Mouse (Mus musculus): ENCODE measurements around the gene Elovl6. TPM values are rescaled to one million over a fixed set of nuclear protein-coding genes. Genes with fewer than 3 reads are reported as not detected.

The Elovl6 gene
- polyA plus RNA-seq, 1 experiment from 2014 or later = 46.6 TPM

DNA sequence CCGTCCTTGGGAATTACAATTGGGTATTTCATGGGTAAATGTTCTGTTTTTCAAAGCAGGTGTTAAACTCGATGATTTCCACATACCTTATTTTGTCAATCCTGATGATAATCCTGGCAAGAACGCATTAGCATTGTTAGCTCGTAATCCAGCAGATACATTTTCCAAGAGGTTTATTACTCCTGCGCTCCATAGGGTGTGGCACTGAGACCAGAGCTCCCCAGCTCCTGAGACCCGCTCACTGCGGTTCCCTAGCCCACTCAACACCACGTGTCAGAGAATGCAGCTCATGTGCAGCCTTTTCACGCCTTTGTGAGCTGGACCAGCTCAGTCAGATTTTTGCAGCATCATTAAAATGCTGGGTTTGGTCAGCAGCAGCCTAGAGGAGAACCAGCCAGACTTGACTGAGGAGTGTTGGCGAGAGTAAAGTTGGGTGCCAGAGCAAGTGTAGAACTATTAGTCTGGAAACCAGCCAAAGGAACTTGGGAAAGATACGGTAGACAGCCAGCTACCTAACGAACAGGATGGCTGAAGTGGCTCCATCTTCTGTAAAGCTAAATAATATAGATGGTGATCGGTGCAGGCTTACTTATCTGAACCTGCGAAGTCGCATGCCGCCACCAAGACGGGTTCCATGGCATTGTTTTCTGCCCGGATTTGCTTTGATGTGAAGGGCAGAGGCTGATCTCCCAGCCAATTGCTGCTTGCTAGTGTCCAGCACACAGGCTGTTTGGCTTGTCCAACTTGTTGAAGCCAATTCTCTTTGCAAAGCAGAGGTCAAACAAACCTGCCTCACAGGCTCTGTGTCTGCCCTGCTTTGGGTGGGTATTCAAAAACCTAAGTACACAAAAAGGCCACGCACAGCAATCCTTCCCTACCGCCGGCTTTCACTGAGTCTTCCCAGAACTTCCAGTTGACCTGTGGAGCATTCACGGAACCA, 26.1 kb downstream of the Elovl6 start:
- peak; percentile 34 for ATAC-seq (replicated peaks; ENCODE audit: low FRiP score)

DNA sequence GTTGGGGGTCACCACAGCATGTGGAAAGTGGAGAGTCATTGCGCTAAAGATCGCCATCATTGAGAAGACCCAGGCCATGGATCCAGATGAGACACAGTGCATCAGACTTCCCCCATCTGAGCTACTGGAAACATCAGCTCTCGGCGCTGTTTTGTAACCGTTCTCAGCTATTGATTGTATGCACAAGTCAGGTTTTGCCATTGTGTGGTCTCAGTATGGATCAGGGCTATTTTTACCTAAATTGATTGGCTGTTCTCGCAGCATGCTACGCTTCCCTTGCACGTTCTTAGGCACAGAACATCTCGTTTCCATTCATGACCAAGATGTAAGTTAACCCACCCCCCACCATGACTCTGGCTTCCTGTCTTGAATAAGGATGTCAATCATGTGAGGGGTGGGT, 27.9 kb downstream of the Elovl6 start:
- Histone ChIP-seq H3K4me2 (no peak overlapping the region), H3K4me1 (peaks cover 23% of the 10 kb centered on the region), H3K4me3 (replicated peaks) (no peak overlapping the region), H3K36me3 (peaks cover 18% of the 10 kb centered on the region), H3K9me3 (replicated peaks) (no peaks in the 10 kb centered on the region), H3K27ac (no peak overlapping the region), H3K27me3 (no peaks in the 10 kb centered on the region), H3K9ac (no peak overlapping the region)
- no peak for ATAC-seq (replicated peaks; ENCODE audit: low FRiP score)
- WGBS = 92% methylated on average over 9 of the region's 9 CpGs

More for the DNA sequence above, 26.1 kb downstream of the Elovl6 start:
- H3K4me2 ChIP-seq = no peak overlapping the region
- no peaks in the 10 kb centered on the region for H3K27me3 ChIP-seq
- peaks cover 15% of the 10 kb centered on the region for H3K36me3 ChIP-seq
- H3K4me1 ChIP-seq = peaks cover 34% of the 10 kb centered on the region
- no peak overlapping the region for H3K4me3 ChIP-seq (replicated peaks)
- H3K27ac ChIP-seq = peak overlapping the region; percentile 37; the same call in 1 of the 2 replicates
- WGBS = 84% methylated on average over 22 of the region's 22 CpGs
- H3K9me3 ChIP-seq (replicated peaks) = no peaks in the 10 kb centered on the region
- no peak overlapping the region for H3K9ac ChIP-seq

DNA sequence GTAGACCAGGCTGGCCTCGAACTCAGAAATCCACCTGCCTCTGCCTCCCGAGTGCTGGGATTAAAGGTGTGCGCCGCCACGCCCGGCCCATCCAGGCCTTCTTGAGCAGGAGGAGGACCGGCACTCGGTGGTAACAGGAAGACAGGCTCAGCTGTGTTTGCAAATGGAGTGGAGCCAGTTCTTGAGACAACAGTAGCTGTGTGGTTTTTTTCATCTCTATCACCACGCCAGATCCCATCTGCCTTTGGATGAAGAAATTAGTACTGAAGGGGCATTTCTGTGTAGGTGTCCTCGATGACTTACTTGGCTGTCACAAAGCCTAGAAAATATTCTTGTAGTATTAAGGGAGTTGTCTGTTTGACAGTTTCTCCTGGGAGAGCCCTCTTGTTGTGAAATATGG, 28.9 kb downstream of the Elovl6 start:
- no peaks in the 10 kb centered on the region for H3K9me3 ChIP-seq (replicated peaks)
- peaks cover 23% of the 10 kb centered on the region for H3K4me1 ChIP-seq
- H3K9ac ChIP-seq = no peak overlapping the region
- 91% methylated on average over 10 of the region's 10 CpGs for WGBS
- no peak overlapping the region for H3K4me3 ChIP-seq (replicated peaks)
- no peaks in the 10 kb centered on the region for H3K27me3 ChIP-seq
- H3K36me3 ChIP-seq = peaks cover 18% of the 10 kb centered on the region
- no peak overlapping the region for H3K4me2 ChIP-seq
- no peak overlapping the region for H3K27ac ChIP-seq
- no peak for ATAC-seq (replicated peaks; ENCODE audit: low FRiP score)

DNA sequence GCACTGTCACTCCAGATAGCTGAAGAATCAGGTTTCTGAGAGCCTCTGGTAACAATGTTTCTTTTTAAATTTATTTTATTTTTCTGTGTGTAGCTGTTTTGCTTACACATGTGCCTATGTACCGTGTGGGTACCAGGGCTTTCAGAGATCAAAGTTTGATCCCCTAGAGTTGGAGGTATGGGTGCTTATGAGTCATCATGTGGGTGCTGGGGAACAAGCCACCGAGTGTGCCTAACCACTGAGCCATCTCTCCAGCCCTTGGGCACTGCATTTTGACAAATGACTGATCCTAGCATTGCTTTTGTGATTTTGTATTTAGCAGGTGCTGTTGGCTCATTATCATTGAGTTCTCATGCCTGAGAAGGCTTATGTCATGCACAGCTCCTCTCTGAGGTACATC, 29.7 kb downstream of the Elovl6 start:
- WGBS = 82% methylated on average over 2 of the region's 2 CpGs

DNA sequence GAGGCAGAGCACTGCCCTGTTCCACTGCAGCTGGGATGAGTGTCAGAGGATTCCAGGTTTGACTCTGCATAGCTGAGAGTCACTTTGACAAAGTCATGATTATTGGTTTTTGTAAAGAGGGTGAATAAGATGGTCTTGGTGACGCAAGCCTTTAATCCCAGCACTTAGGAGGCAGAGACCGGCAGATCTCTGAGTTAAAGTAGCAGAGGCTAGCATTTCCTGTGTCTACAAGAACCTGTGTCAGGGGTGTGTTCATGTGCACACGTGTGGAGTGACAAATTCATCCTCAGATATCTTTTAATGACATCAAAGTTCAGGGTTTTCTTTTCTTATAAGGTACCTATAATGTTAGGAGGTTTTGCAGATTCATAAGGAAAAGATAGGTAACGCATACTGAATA, 30.3 kb downstream of the Elovl6 start:
- no peak for ATAC-seq (replicated peaks; ENCODE audit: low FRiP score)
- H3K4me3 ChIP-seq (replicated peaks) = no peak overlapping the region
- peaks cover 22% of the 10 kb centered on the region for H3K4me1 ChIP-seq
- no peak overlapping the region for H3K27ac ChIP-seq
- H3K4me2 ChIP-seq = no peak overlapping the region
- WGBS = 90% methylated on average over 4 of the region's 4 CpGs
- H3K9ac ChIP-seq = no peak overlapping the region
- no peaks in the 10 kb centered on the region for H3K27me3 ChIP-seq
- peaks cover 18% of the 10 kb centered on the region for H3K36me3 ChIP-seq
- H3K9me3 ChIP-seq (replicated peaks) = no peaks in the 10 kb centered on the region

More for the DNA sequence above, 29.7 kb downstream of the Elovl6 start:
- no peaks in the 10 kb centered on the region for H3K9me3 ChIP-seq (replicated peaks)
- H3K36me3 ChIP-seq = peaks cover 18% of the 10 kb centered on the region
- no peak overlapping the region for H3K9ac ChIP-seq
- H3K4me2 ChIP-seq = no peak overlapping the region
- no peak overlapping the region for H3K4me3 ChIP-seq (replicated peaks)
- H3K27ac ChIP-seq = no peak overlapping the region
- H3K27me3 ChIP-seq = no peaks in the 10 kb centered on the region
- H3K4me1 ChIP-seq = peaks cover 28% of the 10 kb centered on the region
- no peak for ATAC-seq (replicated peaks; ENCODE audit: low FRiP score)

DNA sequence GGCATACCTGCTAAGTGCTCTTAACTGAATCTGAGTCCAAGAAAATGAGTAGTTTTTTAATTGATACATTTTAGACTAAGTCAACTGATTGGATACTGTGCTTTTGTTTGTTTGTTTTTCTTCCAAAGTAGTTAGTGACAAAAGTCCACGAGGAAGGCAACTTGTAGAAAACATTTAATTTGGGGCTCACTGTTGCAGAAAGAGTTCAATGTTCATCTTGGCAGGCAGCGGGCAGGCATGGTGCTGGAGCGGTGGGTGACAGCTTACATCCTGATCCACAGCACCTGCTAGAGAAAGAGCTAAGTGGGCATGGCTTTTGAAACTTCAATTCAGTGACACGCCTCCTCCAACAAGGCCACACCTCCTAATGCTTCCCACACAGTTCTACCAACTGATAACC, 31.7 kb downstream of the Elovl6 start:
- H3K9ac ChIP-seq = no peak overlapping the region
- H3K4me3 ChIP-seq (replicated peaks) = no peak overlapping the region
- 78% methylated on average over 4 of the region's 4 CpGs for WGBS
- H3K36me3 ChIP-seq = peaks cover 18% of the 10 kb centered on the region
- no peaks in the 10 kb centered on the region for H3K27me3 ChIP-seq
- no peak overlapping the region for H3K27ac ChIP-seq
- no peak for ATAC-seq (replicated peaks; ENCODE audit: low FRiP score)
- H3K9me3 ChIP-seq (replicated peaks) = no peaks in the 10 kb centered on the region
- H3K4me1 ChIP-seq = peaks cover 9% of the 10 kb centered on the region; the same call in 1 of the 2 replicates
- no peak overlapping the region for H3K4me2 ChIP-seq

DNA sequence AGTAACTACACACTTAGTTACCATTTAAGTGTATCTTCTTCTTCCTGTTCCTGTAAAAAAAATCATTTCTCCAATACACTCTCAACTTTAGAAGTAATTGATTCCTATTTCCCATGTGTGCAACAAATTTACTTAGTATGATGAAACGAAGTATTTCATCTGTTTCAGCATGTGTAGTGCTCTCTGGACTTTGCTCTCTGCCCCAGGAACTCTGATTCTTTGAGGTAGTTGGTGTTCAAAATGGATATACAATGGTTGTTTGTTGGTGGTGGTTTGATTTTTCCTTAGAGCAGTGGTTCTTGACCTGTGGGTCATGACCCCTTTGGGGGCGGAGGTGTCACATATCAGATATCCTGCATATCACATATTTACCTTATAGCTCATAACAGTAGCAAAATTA, 32.7 kb downstream of the Elovl6 start:
- Histone ChIP-seq H3K9me3 (replicated peaks) (no peaks in the 10 kb centered on the region), H3K4me1 (peaks cover 15% of the 10 kb centered on the region; the same call in 1 of the 2 replicates), H3K27me3 (no peaks in the 10 kb centered on the region), H3K36me3 (peaks cover 12% of the 10 kb centered on the region; the same call in 1 of the 2 replicates), H3K4me3 (replicated peaks) (no peak overlapping the region), H3K27ac (no peak overlapping the region), H3K9ac (no peak overlapping the region), H3K4me2 (no peak overlapping the region)
- WGBS = 88% methylated on average over 2 of the region's 2 CpGs
- ATAC-seq (replicated peaks; ENCODE audit: low FRiP score) = no peak

DNA sequence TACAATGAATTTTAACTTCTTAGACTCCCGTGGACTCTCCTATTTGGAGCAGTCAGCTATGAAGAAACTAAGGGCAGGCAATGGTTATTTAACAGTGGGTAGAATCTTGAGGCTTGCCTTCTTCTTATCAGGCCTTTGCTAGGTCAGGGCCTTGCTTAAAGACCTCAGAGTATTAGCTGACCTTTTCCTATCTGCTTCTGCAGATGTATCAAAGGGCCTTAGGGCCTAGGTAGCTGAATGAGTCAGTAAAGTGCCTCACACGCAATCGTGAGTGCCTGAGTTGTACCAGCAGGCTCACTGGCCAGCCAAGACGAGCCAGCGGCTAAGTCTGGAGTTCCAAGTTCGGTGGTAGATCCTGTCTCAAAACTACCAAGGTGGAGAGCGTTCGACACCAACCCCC, 33.3 kb downstream of the Elovl6 start:
- Histone ChIP-seq H3K4me3 (replicated peaks) (no peak overlapping the region), H3K4me2 (no peak overlapping the region), H3K9ac (no peak overlapping the region), H3K27me3 (no peaks in the 10 kb centered on the region), H3K36me3 (peaks cover 10% of the 10 kb centered on the region; the same call in 1 of the 2 replicates), H3K4me1 (peaks cover 16% of the 10 kb centered on the region; the same call in 1 of the 2 replicates), H3K9me3 (replicated peaks) (no peaks in the 10 kb centered on the region), H3K27ac (no peak overlapping the region)
- ATAC-seq (replicated peaks; ENCODE audit: low FRiP score) = no peak
- 86% methylated on average over 8 of the region's 8 CpGs for WGBS

DNA sequence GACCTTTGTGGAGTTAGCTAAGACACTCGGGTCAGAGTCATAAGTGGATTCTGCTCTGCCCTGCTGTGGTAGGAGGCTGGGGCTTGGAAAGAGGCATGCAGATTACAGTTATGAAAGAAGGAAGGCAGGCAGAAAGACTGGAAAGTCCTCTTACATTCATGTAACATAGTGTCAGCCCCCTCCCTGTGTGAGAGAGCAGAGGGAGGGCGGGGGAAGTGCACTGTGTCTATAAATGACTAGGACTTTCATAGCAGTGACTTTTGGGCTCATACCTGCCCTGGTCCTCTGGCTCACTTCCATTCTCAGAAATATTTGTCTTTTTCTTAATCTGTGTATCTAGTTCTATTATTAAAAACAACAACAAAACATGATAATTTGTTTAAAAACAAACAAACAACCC, 33.9 kb downstream of the Elovl6 start:
- Histone ChIP-seq H3K4me3 (replicated peaks) (no peak overlapping the region), H3K4me1 (peaks cover 19% of the 10 kb centered on the region; the same call in 1 of the 2 replicates), H3K4me2 (no peak overlapping the region), H3K9ac (no peak overlapping the region), H3K27me3 (no peaks in the 10 kb centered on the region), H3K9me3 (replicated peaks) (no peaks in the 10 kb centered on the region), H3K36me3 (peaks cover 12% of the 10 kb centered on the region; the same call in 1 of the 2 replicates), H3K27ac (0 out of 2 replicates have a peak overlapping the region, but pooled peaks have one; percentile 19)
- 0 out of 2 replicates have a peak, but pooled peaks have one; percentile 15 for ATAC-seq (replicated peaks; ENCODE audit: low FRiP score)
- WGBS = 94% methylated on average over 2 of the region's 2 CpGs

DNA sequence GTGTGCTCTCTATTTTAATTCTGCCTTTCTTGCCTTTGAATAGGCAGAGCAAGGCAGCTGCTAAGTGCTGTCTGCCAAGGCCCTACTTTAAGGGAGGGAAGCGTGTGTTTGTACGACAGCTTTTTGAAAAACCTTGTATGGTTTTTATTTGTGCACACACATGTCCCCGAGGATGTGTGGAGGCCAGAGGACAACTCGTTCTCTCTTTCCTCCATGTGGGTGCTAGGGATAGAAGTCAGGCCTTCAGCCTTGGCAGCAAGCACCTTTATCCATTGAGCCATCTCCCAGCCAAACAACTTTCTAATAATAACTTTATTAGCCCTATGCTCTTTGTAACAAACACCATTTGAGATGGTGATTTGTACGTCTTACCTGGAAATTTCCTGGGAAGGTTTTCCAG, 34.7 kb downstream of the Elovl6 start:
- H3K27me3 ChIP-seq = no peaks in the 10 kb centered on the region
- no peak overlapping the region for H3K4me2 ChIP-seq
- WGBS = 90% methylated on average over 5 of the region's 5 CpGs
- no peaks in the 10 kb centered on the region for H3K9me3 ChIP-seq (replicated peaks)
- no peak overlapping the region for H3K4me3 ChIP-seq (replicated peaks)
- peaks cover 19% of the 10 kb centered on the region; the same call in 1 of the 2 replicates for H3K4me1 ChIP-seq
- no peak overlapping the region for H3K9ac ChIP-seq
- H3K36me3 ChIP-seq = peaks cover 15% of the 10 kb centered on the region; the same call in 1 of the 2 replicates
- no peak for ATAC-seq (replicated peaks; ENCODE audit: low FRiP score)
- no peak overlapping the region for H3K27ac ChIP-seq

DNA sequence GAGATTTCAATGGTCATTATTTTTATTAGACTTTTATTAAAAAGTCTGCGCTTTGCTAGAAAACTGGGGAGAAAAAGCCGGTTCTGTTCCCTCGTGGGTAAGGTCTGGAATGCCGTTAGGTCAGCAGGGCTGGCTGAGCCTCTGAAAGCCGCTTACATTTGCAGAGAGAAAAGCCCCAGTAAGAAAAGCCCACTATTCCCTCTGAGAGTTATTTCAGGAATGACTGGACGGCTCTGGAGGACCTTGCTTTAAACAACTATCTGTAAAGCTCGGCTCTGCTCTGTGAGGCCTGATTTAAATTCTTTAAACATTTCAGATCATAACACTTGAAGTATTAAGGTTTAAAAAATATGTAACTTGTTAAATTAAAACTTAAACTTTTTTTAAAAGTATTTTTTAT, 36.4 kb downstream of the Elovl6 start:
- H3K4me3 ChIP-seq (replicated peaks) = no peak overlapping the region
- peaks cover 23% of the 10 kb centered on the region for H3K4me1 ChIP-seq
- no peaks in the 10 kb centered on the region for H3K27me3 ChIP-seq
- no peaks in the 10 kb centered on the region for H3K9me3 ChIP-seq (replicated peaks)
- peaks cover 20% of the 10 kb centered on the region for H3K36me3 ChIP-seq
- H3K27ac ChIP-seq = no peak overlapping the region
- H3K9ac ChIP-seq = no peak overlapping the region
- ATAC-seq (replicated peaks; ENCODE audit: low FRiP score) = no peak
- H3K4me2 ChIP-seq = no peak overlapping the region
- 64% methylated on average over 7 of the region's 7 CpGs for WGBS

DNA sequence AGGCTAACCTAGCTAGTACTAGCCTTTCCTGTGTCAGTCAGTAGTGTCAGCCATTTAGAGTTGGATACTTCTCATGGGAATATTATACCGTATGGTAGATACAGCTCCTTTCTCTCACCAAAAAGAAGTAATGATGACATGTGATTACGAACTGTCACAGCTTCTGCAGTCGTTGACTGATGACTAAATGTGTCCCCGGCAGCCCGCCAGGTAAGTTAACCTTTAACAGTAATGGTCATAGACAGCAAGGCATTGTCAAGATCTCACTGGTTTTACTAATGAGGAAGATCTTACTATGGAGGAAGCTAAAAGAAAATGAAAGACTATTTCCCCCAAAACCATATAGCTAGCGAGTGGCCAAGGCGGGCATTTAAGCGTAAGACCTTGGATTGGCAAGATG, 38.8 kb downstream of the Elovl6 start:
- H3K27me3 ChIP-seq = no peaks in the 10 kb centered on the region
- H3K9ac ChIP-seq = no peak overlapping the region
- peaks cover 21% of the 10 kb centered on the region for H3K4me1 ChIP-seq
- no peak overlapping the region for H3K4me3 ChIP-seq (replicated peaks)
- WGBS = 85% methylated on average over 8 of the region's 8 CpGs
- H3K9me3 ChIP-seq (replicated peaks) = no peaks in the 10 kb centered on the region
- ATAC-seq (replicated peaks; ENCODE audit: low FRiP score) = no peak
- no peak overlapping the region for H3K27ac ChIP-seq
- H3K36me3 ChIP-seq = peaks cover 35% of the 10 kb centered on the region
- no peak overlapping the region for H3K4me2 ChIP-seq

Data from kidney, embryonic 15.5 days (tissue).